ENCODE assay signal across 10 mouse cellular contexts in the genomic region with DNA sequence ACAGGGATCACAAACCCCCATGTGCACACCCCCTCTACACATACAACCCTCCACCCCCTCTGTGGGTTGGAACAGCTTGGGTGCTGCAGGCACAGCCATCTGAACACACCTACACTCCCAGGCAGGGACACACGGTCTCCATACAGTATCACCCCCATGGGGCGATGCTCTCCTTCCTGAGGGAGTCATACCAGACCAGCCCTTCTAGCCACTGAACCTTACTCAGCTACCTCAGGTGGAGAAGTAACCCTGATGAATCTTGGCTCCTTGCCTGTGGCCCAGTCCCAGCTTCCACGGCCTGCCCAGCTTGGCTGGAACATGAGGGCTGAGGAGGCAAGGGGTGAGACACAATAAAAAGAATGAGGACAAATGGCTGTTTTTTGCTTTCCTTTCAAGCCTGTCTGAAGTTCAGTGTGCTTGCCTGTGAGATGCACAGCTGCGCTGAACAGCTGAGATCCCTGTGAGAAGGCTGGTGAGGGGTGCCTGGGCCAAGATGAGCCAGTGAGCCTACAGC. TPM values are rescaled to one million over a fixed set of nuclear protein-coding genes. Genes with fewer than 3 reads are reported as not detected.
DNase-seq lines count a peak whose midpoint lies in the region; ATAC-seq and TF ChIP-seq lines count a peak whose summit lies in the region.
"Had no signal": no experiment of that assay in that cellular context is flagged by ENCODE, and none has a peak within 500 bp of the region (broad histone marks: within the 10 kb centered on the region; RNA-seq: fewer than 3 reads in every experiment).

No protein-coding gene starts in this region.

- 77% methylated on average over 4 of the region's 4 CpGs for WGBS in limb, embryonic 13.5 days
- 93% methylated on average over 4 of the region's 4 CpGs for WGBS in limb, embryonic 10.5 days
- WGBS in stomach, embryonic 16.5 days = 72% methylated on average over 4 of the region's 4 CpGs
- 69% methylated on average over 4 of the region's 4 CpGs for WGBS in midbrain, postnatal 0 days
- 79% methylated on average over 4 of the region's 4 CpGs for WGBS in liver, postnatal 0 days (ENCODE audit: insufficient replicate concordance)

- H3K4me1 ChIP-seq in limb, embryonic 13.5 days = peaks cover 13% of the 10 kb centered on the region; the same call in 1 of the 2 replicates
- H3K4me1 ChIP-seq in limb, embryonic 10.5 days = peaks cover 12% of the 10 kb centered on the region
- peaks cover 20% of the 10 kb centered on the region for H3K4me1 ChIP-seq in stomach, embryonic 16.5 days (ENCODE audit: control insufficient read depth, insufficient read depth, low read length)
- peaks cover 4% of the 10 kb centered on the region; the same call in 1 of the 2 replicates for H3K4me1 ChIP-seq in midbrain, postnatal 0 days (ENCODE audit: insufficient read depth, low read length)
- H3K4me1 ChIP-seq in liver, postnatal 0 days (ENCODE audit: insufficient read depth) = peaks cover 14% of the 10 kb centered on the region

- H3K27ac ChIP-seq in limb, embryonic 13.5 days = no peak overlapping the region
- no peak overlapping the region for H3K27ac ChIP-seq in limb, embryonic 10.5 days
- H3K27ac ChIP-seq in stomach, embryonic 16.5 days (ENCODE audit: low read length) = peak overlapping the region; percentile 63
- no peak overlapping the region for H3K27ac ChIP-seq in midbrain, postnatal 0 days (ENCODE audit: low read depth, low read length)
- no peak overlapping the region for H3K27ac ChIP-seq in liver, postnatal 0 days (ENCODE audit: low read depth)
- H3K27ac ChIP-seq: embryonic facial prominence, embryonic 12.5 days; midbrain, embryonic 15.5 days had no signal

- no peak for ATAC-seq in limb, embryonic 13.5 days (ENCODE audit: low FRiP score, low read depth)
- ATAC-seq in stomach, embryonic 16.5 days (ENCODE audit: insufficient read depth, low FRiP score) = no peak
- no peak for ATAC-seq in midbrain, postnatal 0 days (ENCODE audit: low FRiP score)
- ATAC-seq in liver, postnatal 0 days = no peak
- ATAC-seq: midbrain, embryonic 15.5 days had no signal

- no peak for TF ChIP-seq EP300 in liver, postnatal 0 days (IDR thresholded peaks at IDR 0.05; ENCODE audit: low read depth)

- no peak overlapping the region for H3K4me2 ChIP-seq in limb, embryonic 13.5 days (replicated peaks)
- H3K4me2 ChIP-seq in stomach, embryonic 16.5 days (ENCODE audit: low read depth, low read length) = no peak overlapping the region
- no peak overlapping the region for H3K4me2 ChIP-seq in midbrain, postnatal 0 days (ENCODE audit: low read depth, low read length, poor library complexity, severe bottlenecking)
- H3K4me2 ChIP-seq in liver, postnatal 0 days (ENCODE audit: low read depth, low read length) = no peak overlapping the region
- H3K4me2 ChIP-seq: embryonic facial prominence, embryonic 12.5 days; midbrain, embryonic 15.5 days had no signal

- H3K27me3 ChIP-seq in limb, embryonic 13.5 days = peaks cover 20% of the 10 kb centered on the region
- H3K27me3 ChIP-seq in limb, embryonic 10.5 days (ENCODE audit: low read depth, poor library complexity, severe bottlenecking) = peaks cover 45% of the 10 kb centered on the region
- peaks cover 2% of the 10 kb centered on the region; the same call in 1 of the 2 replicates for H3K27me3 ChIP-seq in stomach, embryonic 16.5 days (ENCODE audit: control insufficient read depth, insufficient read depth, low read length)
- H3K27me3 ChIP-seq in midbrain, postnatal 0 days (ENCODE audit: insufficient read depth, low read length) = no peaks in the 10 kb centered on the region
- peaks cover 26% of the 10 kb centered on the region for H3K27me3 ChIP-seq in liver, postnatal 0 days (ENCODE audit: insufficient read depth, low read length)

- TF ChIP-seq CTCF in midbrain, postnatal 0 days (IDR thresholded peaks at IDR 0.05) = no peak
- no peak for TF ChIP-seq CTCF in liver, postnatal 0 days (IDR thresholded peaks at IDR 0.05; ENCODE audit: low read depth)

- H3K9ac ChIP-seq in limb, embryonic 13.5 days = peak overlapping the region; percentile 39; the same call in 1 of the 2 replicates
- no peak overlapping the region for H3K9ac ChIP-seq in stomach, embryonic 16.5 days (ENCODE audit: low read length)
- no peak overlapping the region for H3K9ac ChIP-seq in midbrain, postnatal 0 days (replicated peaks; ENCODE audit: low read length, poor library complexity, severe bottlenecking)
- no peak overlapping the region for H3K9ac ChIP-seq in liver, postnatal 0 days (replicated peaks)
- H3K9ac ChIP-seq: embryonic facial prominence, embryonic 12.5 days; midbrain, embryonic 15.5 days had no signal

- no peaks in the 10 kb centered on the region for H3K9me3 ChIP-seq in limb, embryonic 13.5 days
- no peaks in the 10 kb centered on the region for H3K9me3 ChIP-seq in limb, embryonic 10.5 days (replicated peaks)
- no peaks in the 10 kb centered on the region for H3K9me3 ChIP-seq in stomach, embryonic 16.5 days (replicated peaks; ENCODE audit: control insufficient read depth, low read length)
- H3K9me3 ChIP-seq in midbrain, postnatal 0 days (ENCODE audit: low read length) = no peaks in the 10 kb centered on the region
- no peaks in the 10 kb centered on the region for H3K9me3 ChIP-seq in liver, postnatal 0 days (ENCODE audit: low read length)
- H3K9me3 ChIP-seq: embryonic facial prominence, embryonic 12.5 days; midbrain, embryonic 15.5 days had no signal

- peak; percentile 55 for DNase-seq in adrenal gland, postnatal 10 days
- no peak for DNase-seq in adrenal gland, adult 18-20 months (ENCODE audit: low spot score in 2 of 2)
- no peak for DNase-seq in limb, embryonic 10.5 days (ENCODE audit: low spot score)
- peak; percentile 77 to 86 for DNase-seq in kidney, postnatal 25 days
- no peak for DNase-seq in midbrain, postnatal 0 days (ENCODE audit: low spot score)
- no peak for DNase-seq in liver, postnatal 0 days

- H3K4me3 ChIP-seq in limb, embryonic 13.5 days = no peak overlapping the region
- H3K4me3 ChIP-seq in limb, embryonic 10.5 days = no peak overlapping the region
- H3K4me3 ChIP-seq in stomach, embryonic 16.5 days (replicated peaks; ENCODE audit: low read length) = no peak overlapping the region
- H3K4me3 ChIP-seq in midbrain, postnatal 0 days (ENCODE audit: low read depth, low read length) = no peak overlapping the region
- no peak overlapping the region for H3K4me3 ChIP-seq in liver, postnatal 0 days (ENCODE audit: low read depth, low read length)
- H3K4me3 ChIP-seq: embryonic facial prominence, embryonic 12.5 days; midbrain, embryonic 15.5 days had no signal

- no peaks in the 10 kb centered on the region for H3K36me3 ChIP-seq in limb, embryonic 13.5 days
- H3K36me3 ChIP-seq in limb, embryonic 10.5 days = no peaks in the 10 kb centered on the region
- H3K36me3 ChIP-seq in stomach, embryonic 16.5 days (ENCODE audit: control insufficient read depth, insufficient read depth, low read length) = no peaks in the 10 kb centered on the region
- H3K36me3 ChIP-seq in midbrain, postnatal 0 days (ENCODE audit: insufficient read depth, low read length) = no peaks in the 10 kb centered on the region
- no peaks in the 10 kb centered on the region for H3K36me3 ChIP-seq in liver, postnatal 0 days (replicated peaks; ENCODE audit: insufficient read depth, low read length)
- H3K36me3 ChIP-seq: embryonic facial prominence, embryonic 12.5 days; midbrain, embryonic 15.5 days had no signal

RNA-seq across cellular contexts. Expression of a gene that starts 3.9 kb away (rescaled TPM):
- total RNA-seq in adrenal gland, postnatal 10 days (2021) = 1 to 10 TPM; 1.3 to 1.9 TPM
- total RNA-seq in adrenal gland, adult 18-20 months (2021) = 1 to 10 TPM; 2.5 to 4.5 TPM
- polyA plus RNA-seq in limb, embryonic 13.5 days (2015; fragmentation: Nextera tagmentation; extraction: Ambion mirVana) = 11.3 and 12.7 TPM in 2 replicates
- polyA plus RNA-seq in limb, embryonic 10.5 days (2016; fragmentation: Nextera tagmentation; extraction: Ambion mirVana) = 3.6 and 6.3 TPM in 2 replicates
- polyA plus RNA-seq in stomach, embryonic 16.5 days (2015; fragmentation: Nextera tagmentation; extraction: Ambion mirVana) = 13.9 and 15.5 TPM in 2 replicates
- total RNA-seq in midbrain, postnatal 0 days (2014; rRNA removed) = 26.7 and 28.6 TPM in 2 replicates
- polyA plus RNA-seq in midbrain, postnatal 0 days (2015; fragmentation: Nextera tagmentation; extraction: Ambion mirVana) = 27.7 and 30.2 TPM in 2 replicates
- 0.76 and 0.78 TPM in 2 replicates for polyA plus RNA-seq in liver, postnatal 0 days (2015; fragmentation: Nextera tagmentation; extraction: Ambion mirVana)

RNA-seq across cellular contexts. Expression of a gene that starts 16.0 kb away (rescaled TPM):
- 1 to 10 TPM; 1.3 TPM for total RNA-seq in adrenal gland, postnatal 10 days (2021)
- under 1 TPM; 0.56 to 0.83 TPM for total RNA-seq in adrenal gland, adult 18-20 months (2021)
- 0.84 and 1.0 TPM in 2 replicates for polyA plus RNA-seq in limb, embryonic 13.5 days (2015; fragmentation: Nextera tagmentation; extraction: Ambion mirVana)
- polyA plus RNA-seq in limb, embryonic 10.5 days (2016; fragmentation: Nextera tagmentation; extraction: Ambion mirVana) = 0.68 and 0.84 TPM in 2 replicates
- 25.4 and 30.6 TPM in 2 replicates for polyA plus RNA-seq in stomach, embryonic 16.5 days (2015; fragmentation: Nextera tagmentation; extraction: Ambion mirVana)
- total RNA-seq in midbrain, postnatal 0 days (2014; rRNA removed) = 0.42 and 0.55 TPM in 2 replicates
- 0.16 and 0.39 TPM in 2 replicates for polyA plus RNA-seq in midbrain, postnatal 0 days (2015; fragmentation: Nextera tagmentation; extraction: Ambion mirVana)
- polyA plus RNA-seq in liver, postnatal 0 days (2015; fragmentation: Nextera tagmentation; extraction: Ambion mirVana) = 7.0 and 7.9 TPM in 2 replicates

RNA-seq across cellular contexts. Expression of a gene that starts 32.7 kb away (rescaled TPM):
- total RNA-seq in adrenal gland, postnatal 10 days (2021) = 10 to 100 TPM in 1 of 2 experiments, 1 to 10 TPM in 1; 9.1 to 11.7 TPM
- total RNA-seq in adrenal gland, adult 18-20 months (2021) = 10 to 100 TPM in 1 of 2 experiments, 1 to 10 TPM in 1; 9.2 to 10.5 TPM
- 14.0 and 14.5 TPM in 2 replicates for polyA plus RNA-seq in limb, embryonic 13.5 days (2015; fragmentation: Nextera tagmentation; extraction: Ambion mirVana)
- 13.5 and 14.7 TPM in 2 replicates for polyA plus RNA-seq in limb, embryonic 10.5 days (2016; fragmentation: Nextera tagmentation; extraction: Ambion mirVana)
- polyA plus RNA-seq in stomach, embryonic 16.5 days (2015; fragmentation: Nextera tagmentation; extraction: Ambion mirVana) = 10.8 and 11.1 TPM in 2 replicates
- total RNA-seq in midbrain, postnatal 0 days (2014; rRNA removed) = 7.2 and 11.7 TPM in 2 replicates
- 6.1 and 7.9 TPM in 2 replicates for polyA plus RNA-seq in midbrain, postnatal 0 days (2015; fragmentation: Nextera tagmentation; extraction: Ambion mirVana)
- polyA plus RNA-seq in liver, postnatal 0 days (2015; fragmentation: Nextera tagmentation; extraction: Ambion mirVana) = 2.7 TPM in 2 replicates

RNA-seq across cellular contexts. Expression of a gene that starts 53.9 kb away (rescaled TPM):
- 10 to 100 TPM; 20.1 to 26.6 TPM for total RNA-seq in adrenal gland, postnatal 10 days (2021)
- total RNA-seq in adrenal gland, adult 18-20 months (2021) = 10 to 100 TPM in 1 of 2 experiments, 1 to 10 TPM in 1; 8.6 to 10.2 TPM
- polyA plus RNA-seq in limb, embryonic 13.5 days (2015; fragmentation: Nextera tagmentation; extraction: Ambion mirVana) = 0.96 and 1.3 TPM in 2 replicates
- 1.0 and 1.5 TPM in 2 replicates for polyA plus RNA-seq in limb, embryonic 10.5 days (2016; fragmentation: Nextera tagmentation; extraction: Ambion mirVana)
- 23.9 and 28.9 TPM in 2 replicates for polyA plus RNA-seq in stomach, embryonic 16.5 days (2015; fragmentation: Nextera tagmentation; extraction: Ambion mirVana)
- 2.5 and 3.6 TPM in 2 replicates for total RNA-seq in midbrain, postnatal 0 days (2014; rRNA removed)
- 2.3 and 2.7 TPM in 2 replicates for polyA plus RNA-seq in midbrain, postnatal 0 days (2015; fragmentation: Nextera tagmentation; extraction: Ambion mirVana)
- polyA plus RNA-seq in liver, postnatal 0 days (2015; fragmentation: Nextera tagmentation; extraction: Ambion mirVana) = 13.5 and 14.6 TPM in 2 replicates

Comparison
In these comparisons a context has a peak if more than half of its experiments do, and no peak if none do; other contexts are left out.
1. DNase-seq: peak in adrenal gland, postnatal 10 days (single experiment) and kidney, postnatal 25 days (2 of 2); none in adrenal gland, adult 18-20 months (0 of 2), limb, embryonic 10.5 days (single experiment), midbrain, postnatal 0 days (single experiment) and liver, postnatal 0 days (single experiment).